Mouse (Mus musculus) neural tube, embryonic 13.5 days (tissue): ENCODE results near the gene Smad6. TPM values are rescaled to one million over a fixed set of nuclear protein-coding genes. Genes with fewer than 3 reads are reported as not detected.

Experiments
- ATAC-seq: fragments of 200-750 bp; cut with Nextera tagmentation; 2 replicates; pipeline ENCODE4 v1.8.0; 2017; ENCODE audit warnings: low read depth, mild to moderate bottlenecking, moderate TSS enrichment, moderate library complexity
- H3K27ac ChIP-seq: fragments of 300-500 bp; sonication (generic); replicated peaks from 2 replicates; pipeline ENCODE4 v1.5.1; 2015; ENCODE audit warnings: moderate library complexity, mild to moderate bottlenecking, inconsistent platforms
- H3K27me3 ChIP-seq: fragments of 300-500 bp; sonication (generic); 2 replicates; pipeline ENCODE4 v1.6.1; 2015; ENCODE audit warnings: mild to moderate bottlenecking, inconsistent platforms
- H3K36me3 ChIP-seq: fragments of 300-500 bp; sonication (generic); 2 replicates; pipeline ENCODE4 v1.6.1; 2015; ENCODE audit warnings: mild to moderate bottlenecking, inconsistent platforms
- H3K4me1 ChIP-seq: fragments of 300-500 bp; sonication (generic); replicated peaks from 2 replicates; pipeline ENCODE4 v1.6.1; 2015; ENCODE audit warnings: inconsistent platforms
- H3K4me2 ChIP-seq: fragments of 300-500 bp; sonication (generic); 2 replicates; pipeline ENCODE4 v1.6.1; 2015; ENCODE audit warnings: inconsistent platforms, mild to moderate bottlenecking, moderate library complexity
- H3K4me3 ChIP-seq: fragments of 300-500 bp; sonication (generic); 2 replicates; pipeline ENCODE4 v1.5.1; 2015; ENCODE audit warnings: mild to moderate bottlenecking, inconsistent platforms
- H3K9ac ChIP-seq: fragments of 300-500 bp; sonication (generic); 2 replicates; pipeline ENCODE4 v1.6.1; 2015; ENCODE audit warnings: moderate library complexity, mild to moderate bottlenecking, inconsistent platforms
- H3K9me3 ChIP-seq: fragments of 300-500 bp; sonication (generic); 2 replicates; pipeline ENCODE4 v1.6.1; 2016; ENCODE audit warnings: inconsistent platforms
- WGBS: fragments of 180-500 bp; shearing (Covaris S2); methylation state at CpG from one replicate; pipeline ENCODE4 v1.1.7; 2015; 5-methylcytosine and 5-hydroxymethylcytosine counted together
- polyA plus RNA-seq: library from polyadenylated mRNA; unstranded; fragments of >200 nt; fragmentation: Nextera tagmentation; extraction: Ambion mirVana; gene quantifications from 2 replicates; pipeline ENCODE4 v1.2.1, GENCODE M21; 2015

The Smad6 gene
- polyA plus RNA-seq, 1 experiment from 2014 or later: 3.8 TPM

GRCm38 (mm10) chr9:63968592-63968991, 53.3 kb downstream of the Smad6 start:
- H3K4me2 ChIP-seq: no peak overlapping the region
- H3K27ac ChIP-seq: peak overlapping the region; percentile 56
- peak; percentile 55 for ATAC-seq
- no peaks in the 10 kb centered on the region for H3K27me3 ChIP-seq
- no peak overlapping the region for H3K4me3 ChIP-seq
- no peaks in the 10 kb centered on the region for H3K36me3 ChIP-seq
- no peak overlapping the region for H3K9ac ChIP-seq
- WGBS: 50% methylated on average over 9 of the region's 9 CpGs
- peaks cover 79% of the 10 kb centered on the region for H3K4me1 ChIP-seq
- no peaks in the 10 kb centered on the region for H3K9me3 ChIP-seq

DNA sequence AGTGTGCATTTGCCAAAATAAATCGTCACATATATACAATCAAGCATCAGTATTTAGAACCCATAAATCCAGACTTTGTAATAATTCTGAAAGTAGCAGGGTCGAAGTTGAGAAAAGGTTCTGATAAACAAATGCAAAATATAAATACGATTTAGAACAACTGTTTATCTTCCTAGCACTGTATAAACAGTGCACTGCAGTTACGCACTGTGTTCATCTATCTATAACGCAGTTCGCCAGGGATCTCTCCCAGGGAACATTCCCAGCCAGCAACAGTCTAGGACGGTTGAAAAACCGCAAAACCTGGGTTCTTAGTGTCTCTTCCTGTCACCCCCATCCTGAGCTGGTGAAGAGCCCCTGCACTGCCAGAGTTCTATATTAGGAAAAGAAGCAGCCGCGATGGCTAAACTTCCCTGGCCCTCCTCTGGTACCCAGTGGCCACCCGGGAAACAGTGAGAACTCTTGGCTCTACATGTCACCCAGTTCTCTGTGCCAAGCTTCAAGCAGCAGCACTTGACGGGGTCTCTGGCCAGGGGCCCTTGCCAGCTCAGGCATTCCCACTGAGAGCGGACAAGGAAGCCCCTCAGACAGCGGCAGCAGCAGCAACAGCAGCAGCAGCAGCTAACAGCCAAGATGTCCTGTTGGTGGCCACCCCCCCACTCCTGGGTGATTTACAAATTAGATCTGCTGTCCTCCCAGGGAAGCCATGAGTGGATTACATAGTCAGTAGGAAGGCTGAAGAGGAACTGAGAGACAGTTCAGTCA, 54.3 kb downstream of the Smad6 start:
- no peaks in the 10 kb centered on the region for H3K36me3 ChIP-seq
- H3K27me3 ChIP-seq: no peaks in the 10 kb centered on the region
- ATAC-seq: no peak
- no peak overlapping the region for H3K4me2 ChIP-seq
- no peak overlapping the region for H3K4me3 ChIP-seq
- WGBS: 73% methylated on average over 14 of the region's 14 CpGs
- H3K27ac ChIP-seq: peak overlapping the region; percentile 56
- H3K4me1 ChIP-seq: peaks cover 86% of the 10 kb centered on the region
- H3K9me3 ChIP-seq: no peaks in the 10 kb centered on the region
- no peak overlapping the region; the same call in 1 of the 2 replicates for H3K9ac ChIP-seq

DNA sequence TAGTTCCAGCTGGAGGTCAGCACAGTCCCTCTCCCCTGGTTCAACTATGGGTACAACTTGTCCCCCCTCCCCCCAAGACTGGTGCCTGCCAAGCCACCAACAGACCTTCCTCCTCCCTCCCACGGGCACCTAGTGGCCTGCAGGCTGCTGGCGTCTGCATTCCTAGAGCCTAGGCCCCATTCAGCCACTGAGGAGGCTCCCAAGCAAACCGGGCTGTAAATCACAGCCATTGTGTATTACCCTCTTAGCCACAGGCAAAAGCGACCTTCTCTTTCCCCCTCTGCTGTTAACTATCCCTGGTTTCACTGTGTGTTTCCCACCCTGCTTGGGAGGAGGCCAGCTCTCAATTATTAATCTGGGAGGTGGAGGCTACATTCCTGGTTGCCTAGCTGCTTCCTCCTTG, 56.3 kb downstream of the Smad6 start:
- under 1% methylated on average over 4 of the region's 4 CpGs for WGBS

DNA sequence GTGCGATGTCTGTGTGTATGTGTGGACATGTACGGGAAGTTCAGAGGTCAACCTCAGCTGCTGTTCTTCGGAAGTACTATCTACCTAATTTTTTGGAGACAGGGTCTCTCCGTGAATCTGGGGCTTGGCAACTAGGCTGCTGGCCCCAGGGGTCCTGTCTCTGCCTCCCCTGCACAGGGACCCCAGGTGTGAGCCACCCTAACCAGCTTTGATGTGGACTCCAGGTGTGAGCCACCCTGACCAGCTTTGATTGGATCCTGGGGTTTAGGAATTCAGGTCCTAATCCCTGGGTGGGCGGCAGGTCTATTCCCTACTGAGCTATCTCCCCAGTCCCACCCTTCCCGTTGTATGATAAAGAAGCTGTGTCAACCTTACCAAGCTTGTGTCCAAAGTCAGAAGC, 60.0 kb downstream of the Smad6 start:
- Histone ChIP-seq H3K9me3 (no peaks in the 10 kb centered on the region), H3K27ac (no peak overlapping the region), H3K4me3 (no peak overlapping the region), H3K36me3 (no peaks in the 10 kb centered on the region), H3K4me2 (no peak overlapping the region), H3K4me1 (peaks cover 86% of the 10 kb centered on the region), H3K27me3 (no peaks in the 10 kb centered on the region), H3K9ac (no peak overlapping the region)
- ATAC-seq: no peak
- 77% methylated on average over 6 of the region's 6 CpGs for WGBS

More for the DNA sequence above, 56.3 kb downstream of the Smad6 start:
- Histone ChIP-seq H3K4me2 (no peak overlapping the region), H3K36me3 (no peaks in the 10 kb centered on the region), H3K4me1 (peaks cover 88% of the 10 kb centered on the region), H3K4me3 (no peak overlapping the region), H3K9ac (no peak overlapping the region), H3K27me3 (no peaks in the 10 kb centered on the region), H3K27ac (peak overlapping the region; percentile 56), H3K9me3 (no peaks in the 10 kb centered on the region)
- peak; percentile 76 for ATAC-seq

- Histone ChIP-seq H3K4me3 (no peak overlapping the region), H3K27ac (peak overlapping the region; percentile 78), H3K9me3 (no peaks in the 10 kb centered on the region), H3K4me2 (peak overlapping the region; percentile 33), H3K27me3 (no peaks in the 10 kb centered on the region), H3K4me1 (peaks cover 82% of the 10 kb centered on the region), H3K9ac (peak overlapping the region; percentile 50; the same call in 1 of the 2 replicates), H3K36me3 (no peaks in the 10 kb centered on the region)
- no peak for ATAC-seq
- 13% methylated on average over 4 of the region's 4 CpGs for WGBS
These were observed 61.1 kb downstream of the Smad6 start for GRCm38 (mm10) chr9:63960829-63961185.

- Histone ChIP-seq H3K4me2 (peak overlapping the region; percentile 33), H3K9me3 (no peaks in the 10 kb centered on the region), H3K4me3 (no peak overlapping the region), H3K27ac (peak overlapping the region; percentile 78), H3K36me3 (no peaks in the 10 kb centered on the region), H3K4me1 (peaks cover 76% of the 10 kb centered on the region), H3K9ac (peak overlapping the region; percentile 50), H3K27me3 (no peaks in the 10 kb centered on the region)
- ATAC-seq: no peak
- 3% methylated on average over 21 of the region's 21 CpGs for WGBS
These were observed 61.7 kb downstream of the Smad6 start for GRCm38 (mm10) chr9:63959933-63960828.

- peak; percentile 61; the same call in 1 of the 2 replicates for ATAC-seq
- no peaks in the 10 kb centered on the region for H3K36me3 ChIP-seq
- H3K4me1 ChIP-seq: peaks cover 68% of the 10 kb centered on the region
- H3K27me3 ChIP-seq: no peaks in the 10 kb centered on the region
- 24% methylated on average over 17 of the region's 17 CpGs for WGBS
- peak overlapping the region; percentile 35; the same call in 1 of the 2 replicates for H3K4me2 ChIP-seq
- H3K4me3 ChIP-seq: no peak overlapping the region
- peak overlapping the region; percentile 50 for H3K9ac ChIP-seq
- H3K27ac ChIP-seq: peak overlapping the region; percentile 78
- no peaks in the 10 kb centered on the region for H3K9me3 ChIP-seq
These were observed 62.5 kb downstream of the Smad6 start for GRCm38 (mm10) chr9:63959129-63959932.

- H3K27me3 ChIP-seq: no peaks in the 10 kb centered on the region
- peak overlapping the region; percentile 78 for H3K27ac ChIP-seq
- peak overlapping the region; percentile 35 for H3K4me2 ChIP-seq
- no peaks in the 10 kb centered on the region for H3K36me3 ChIP-seq
- ATAC-seq: peak; percentile 57
- H3K9ac ChIP-seq: peak overlapping the region; percentile 50; the same call in 1 of the 2 replicates
- H3K4me1 ChIP-seq: peaks cover 62% of the 10 kb centered on the region
- H3K9me3 ChIP-seq: no peaks in the 10 kb centered on the region
- H3K4me3 ChIP-seq: no peak overlapping the region
- WGBS: 13% methylated on average over 15 of the region's 15 CpGs
These were observed 63.4 kb downstream of the Smad6 start for GRCm38 (mm10) chr9:63958337-63959030.

GRCm38 (mm10) chr9:63957647-63958185, 64.1 kb downstream of the Smad6 start:
- Histone ChIP-seq H3K9ac (no peak overlapping the region), H3K27ac (no peak overlapping the region; the same call in 1 of the 2 replicates), H3K4me2 (no peak overlapping the region), H3K4me3 (no peak overlapping the region), H3K9me3 (no peaks in the 10 kb centered on the region), H3K4me1 (peaks cover 54% of the 10 kb centered on the region), H3K27me3 (no peaks in the 10 kb centered on the region), H3K36me3 (no peaks in the 10 kb centered on the region)
- ATAC-seq: no peak
- 58% methylated on average over 11 of the region's 11 CpGs for WGBS

DNA sequence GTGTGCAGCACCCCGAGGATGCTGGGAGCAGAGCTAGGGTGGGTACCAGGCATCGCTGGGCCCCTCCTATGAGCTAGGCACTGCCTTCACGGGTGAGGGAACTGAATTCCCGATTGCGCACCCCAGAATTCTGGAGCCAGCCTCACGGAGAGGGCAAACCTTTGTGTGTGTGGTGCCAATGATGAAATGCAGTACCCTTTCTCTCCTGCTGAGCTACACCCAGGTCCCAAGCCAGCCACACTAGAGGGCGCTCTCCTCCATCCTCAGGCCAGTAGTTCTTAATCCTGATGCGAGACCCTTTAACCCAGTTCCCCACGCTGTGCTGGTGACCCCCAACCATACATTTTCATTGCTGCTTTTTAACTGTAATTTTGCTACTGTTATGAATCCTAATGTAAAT, 65.8 kb downstream of the Smad6 start:
- ATAC-seq: no peak
- Histone ChIP-seq H3K4me3 (no peak overlapping the region), H3K4me1 (peaks cover 41% of the 10 kb centered on the region), H3K9ac (0 out of 2 replicates have a peak overlapping the region, but pooled peaks have one; percentile 38), H3K36me3 (no peaks in the 10 kb centered on the region), H3K4me2 (no peak overlapping the region), H3K27me3 (no peaks in the 10 kb centered on the region), H3K27ac (no peak overlapping the region), H3K9me3 (no peaks in the 10 kb centered on the region)
- WGBS: 23% methylated on average over 9 of the region's 9 CpGs

DNA sequence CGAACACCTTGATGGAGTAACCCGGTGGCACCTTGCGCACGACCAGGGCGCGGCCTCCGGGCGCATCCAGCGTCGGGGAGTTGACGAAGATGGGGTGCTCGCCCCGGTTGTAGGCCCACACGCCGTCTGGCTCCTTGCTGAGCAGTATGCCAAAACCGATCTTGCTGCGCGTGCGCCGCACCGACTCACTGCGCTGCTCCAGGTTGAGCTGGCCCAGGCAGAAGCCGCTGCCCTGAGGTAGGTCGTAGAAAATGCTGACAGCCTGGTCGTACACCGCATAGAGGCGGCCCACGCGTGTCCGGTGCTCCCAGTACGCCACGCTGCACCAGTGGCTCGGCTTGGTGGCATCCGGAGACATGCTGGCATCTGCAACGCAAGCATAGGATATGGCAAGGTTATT, 68.2 kb downstream of the Smad6 start:
- Histone ChIP-seq H3K27me3 (no peaks in the 10 kb centered on the region), H3K27ac (no peak overlapping the region), H3K9ac (0 out of 2 replicates have a peak overlapping the region, but pooled peaks have one; percentile 38), H3K36me3 (no peaks in the 10 kb centered on the region), H3K4me3 (0 out of 2 replicates have a peak overlapping the region, but pooled peaks have one; percentile 10), H3K9me3 (no peaks in the 10 kb centered on the region), H3K4me1 (peaks cover 17% of the 10 kb centered on the region), H3K4me2 (peak overlapping the region; percentile 27)
- WGBS: 55% methylated on average over 35 of the region's 35 CpGs
- ATAC-seq: no peak
